24 mouse cellular contexts compared by ENCODE assay signal in the genomic region with DNA sequence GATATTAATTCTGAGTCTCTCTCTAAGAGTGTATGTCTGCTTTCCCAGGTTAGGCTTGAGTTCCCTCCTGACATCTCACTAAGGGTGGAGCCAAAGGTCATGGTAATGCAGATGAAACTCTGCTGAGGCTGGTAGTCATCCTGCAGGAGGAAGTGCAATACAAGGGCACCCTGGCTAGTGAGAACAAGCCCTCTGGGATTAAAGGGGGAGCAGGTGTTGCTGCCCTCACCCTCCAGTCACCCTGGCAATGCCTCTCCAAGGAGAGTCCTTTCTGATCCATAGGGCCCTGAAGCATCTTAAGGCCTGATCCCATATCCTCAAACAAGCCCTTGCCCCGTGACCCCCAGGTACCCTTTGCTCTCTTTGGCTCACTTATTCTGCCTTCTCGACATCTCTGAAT.
A peak's percentile ranks its signal among the peaks of the same experiment; 100 is the strongest.
DNase-seq lines count a peak whose midpoint lies in the region; ATAC-seq and TF ChIP-seq lines count a peak whose summit lies in the region.
"Had no signal": no experiment of that assay in that cellular context is flagged by ENCODE, and none has a peak within 500 bp of the region (broad histone marks: within the 10 kb centered on the region; RNA-seq: fewer than 3 reads in every experiment).

No protein-coding gene starts in this region.

- H3K36me3 ChIP-seq in kidney, adult 2 months (ENCODE audit: control insufficient read depth, insufficient read depth, low read length): no peaks in the 10 kb centered on the region
- H3K36me3 ChIP-seq: embryonic facial prominence, embryonic 12.5 days; limb, embryonic 15.5 days; liver, embryonic 15.5 days; neural tube, embryonic 13.5 days had no signal

- no peak for TF ChIP-seq POLR2A in kidney, adult 2 months (IDR thresholded peaks at IDR 0.05; ENCODE audit: low read depth, low read length)

- no peaks in the 10 kb centered on the region for H3K27me3 ChIP-seq in kidney, adult 2 months (replicated peaks; ENCODE audit: control insufficient read depth, insufficient read depth, low read length)
- H3K27me3 ChIP-seq: embryonic facial prominence, embryonic 12.5 days; limb, embryonic 15.5 days; liver, embryonic 15.5 days; neural tube, embryonic 13.5 days had no signal

- H3K4me3 ChIP-seq in kidney, adult 2 months (ENCODE audit: insufficient read depth, low read depth, low read length): no peak overlapping the region
- H3K4me3 ChIP-seq: embryonic facial prominence, embryonic 12.5 days; left cerebral cortex, adult 2 months; limb, embryonic 15.5 days; liver, embryonic 15.5 days; neural tube, embryonic 13.5 days had no signal

- peaks cover 7% of the 10 kb centered on the region; the same call in 1 of the 2 replicates for H3K4me1 ChIP-seq in kidney, adult 2 months (ENCODE audit: control insufficient read depth, insufficient read depth, low read length)
- H3K4me1 ChIP-seq: liver, embryonic 15.5 days had no signal

- peak; percentile 84 for DNase-seq in heart, adult 11 months
- DNase-seq in heart, adult 8-10 months (ENCODE audit: low spot score): no peak
- DNase-seq in kidney, adult 2 months: no peak
- no peak for DNase-seq in kidney, postnatal 10 days
- DNase-seq: adrenal gland, postnatal 25 days; cerebellum, adult 8-10 months; gastrocnemius, postnatal 25 days; layer of hippocampus, adult 9-11 months; midbrain, embryonic 14.5 days; retina, postnatal 1 day; right cerebral cortex, postnatal 25 days; spleen, adult 18-20 months had no signal

- H3K27ac ChIP-seq in kidney, adult 2 months (ENCODE audit: insufficient read depth, low read depth, low read length): 0 out of 2 replicates have a peak overlapping the region, but pooled peaks have one; percentile 2
- H3K27ac ChIP-seq: embryonic facial prominence, embryonic 12.5 days; hindbrain, postnatal 0 days; left cerebral cortex, adult 2 months; limb, embryonic 15.5 days; liver, embryonic 15.5 days; neural tube, embryonic 13.5 days had no signal

- WGBS in kidney, adult 2 months: 54% methylated on average over 2 of the region's 2 CpGs

- TF ChIP-seq CTCF in kidney, adult 2 months (conservative IDR thresholded peaks at IDR 0.05; ENCODE audit: insufficient read depth, insufficient read length, low read depth, low read length): no peak

- ATAC-seq in common myeloid progenitor, adult 5-6 weeks (replicated peaks; ENCODE audit: low read depth, poor library complexity, severe bottlenecking): 0 out of 2 replicates have a peak, but pooled peaks have one; percentile 25
- ATAC-seq in megakaryocyte progenitor cell, adult 5-6 weeks (replicated peaks; ENCODE audit: poor library complexity): peak; percentile 50
- no peak for ATAC-seq in monocyte, adult 5-6 weeks (replicated peaks; ENCODE audit: insufficient number of reproducible peaks, low FRiP score, low TSS enrichment, poor library complexity, severe bottlenecking)
- ATAC-seq: CD4-positive, CD25-positive, alpha-beta regulatory T cell, adult 4 months; forebrain, embryonic 16.5 days; hindbrain, postnatal 0 days; intestine, embryonic 16.5 days had no signal
